Mouse (Mus musculus) lung, postnatal 14 days (tissue): ENCODE results near the gene Ctbp2.

Experiments
- DNase-seq: peaks from one replicate; pipeline ENCODE4 v3.0.0; 2021

The Ctbp2 gene

GRCm38 (mm10) chr7:133002271-133002670 lies 121.9 kb downstream of the Ctbp2 start:
- DNase-seq = no peak

GRCm38 (mm10) chr7:133001388-133001787 lies 122.8 kb downstream of the Ctbp2 start:
- no peak for DNase-seq

GRCm38 (mm10) chr7:132999061-132999460 lies 125.1 kb downstream of the Ctbp2 start:
- no peak for DNase-seq

- DNase-seq = no peak
Observed at GRCm38 (mm10) chr7:132998639-132999038, 125.5 kb downstream of the Ctbp2 start.

- DNase-seq = peak; percentile 32
Observed at GRCm38 (mm10) chr7:132996391-132996790, 127.8 kb downstream of the Ctbp2 start.

GRCm38 (mm10) chr7:132994628-132995191 lies 129.4 kb downstream of the Ctbp2 start:
- no peak for DNase-seq

GRCm38 (mm10) chr7:132994120-132994519 lies 130.0 kb downstream of the Ctbp2 start:
- DNase-seq = no peak

- DNase-seq = no peak
Observed at GRCm38 (mm10) chr7:132992967-132993615, 131.1 kb downstream of the Ctbp2 start.

- no peak for DNase-seq
Observed at GRCm38 (mm10) chr7:132991240-132991900, 132.8 kb downstream of the Ctbp2 start.

GRCm38 (mm10) chr7:132989839-132990238 lies 134.3 kb downstream of the Ctbp2 start:
- DNase-seq = no peak

GRCm38 (mm10) chr7:132982639-132983038 lies 141.5 kb downstream of the Ctbp2 start:
- DNase-seq = no peak

GRCm38 (mm10) chr7:132977981-132978380 lies 146.2 kb downstream of the Ctbp2 start:
- DNase-seq = no peak

- no peak for DNase-seq
Observed at GRCm38 (mm10) chr7:132976079-132976478, 148.1 kb downstream of the Ctbp2 start.

- DNase-seq = no peak
Observed at GRCm38 (mm10) chr7:132972079-132972478, 152.1 kb downstream of the Ctbp2 start.

GRCm38 (mm10) chr7:132965707-132966106 lies 158.4 kb downstream of the Ctbp2 start:
- no peak for DNase-seq

- no peak for DNase-seq
Observed at GRCm38 (mm10) chr7:132964395-132964794, 159.8 kb downstream of the Ctbp2 start.

- DNase-seq = no peak
Observed at GRCm38 (mm10) chr7:132950613-132951012, 173.5 kb downstream of the Ctbp2 start.

GRCm38 (mm10) chr7:132949968-132950367 lies 174.2 kb downstream of the Ctbp2 start:
- no peak for DNase-seq

GRCm38 (mm10) chr7:132940569-132940968 lies 183.6 kb downstream of the Ctbp2 start:
- no peak for DNase-seq

GRCm38 (mm10) chr7:132939118-132939517 lies 185.0 kb downstream of the Ctbp2 start:
- no peak for DNase-seq
